Mouse (Mus musculus) thymus, adult 2 months (tissue): Measurements from ENCODE around the gene Adamtsl3.

Experiments used
- CTCF ChIP-seq: fragments of 200-500 bp; IDR thresholded peaks from 2 replicates; pipeline ENCODE4 v1.5.1; 2012; ENCODE audit warnings: mild to moderate bottlenecking, control low read depth, low read length, moderate library complexity, borderline replicate concordance; ENCODE audit not compliant: control insufficient read depth, poor library complexity, insufficient read depth; ENCODE audit errors: extremely low read depth
- POLR2A ChIP-seq: fragments of 200-500 bp; IDR thresholded peaks from 2 replicates; pipeline ENCODE4 v1.6.1; 2012; ENCODE audit warnings: mild to moderate bottlenecking, low read length, control low read depth, moderate library complexity; ENCODE audit not compliant: control insufficient read depth, poor library complexity, insufficient read depth; ENCODE audit errors: extremely low read depth

DNA sequence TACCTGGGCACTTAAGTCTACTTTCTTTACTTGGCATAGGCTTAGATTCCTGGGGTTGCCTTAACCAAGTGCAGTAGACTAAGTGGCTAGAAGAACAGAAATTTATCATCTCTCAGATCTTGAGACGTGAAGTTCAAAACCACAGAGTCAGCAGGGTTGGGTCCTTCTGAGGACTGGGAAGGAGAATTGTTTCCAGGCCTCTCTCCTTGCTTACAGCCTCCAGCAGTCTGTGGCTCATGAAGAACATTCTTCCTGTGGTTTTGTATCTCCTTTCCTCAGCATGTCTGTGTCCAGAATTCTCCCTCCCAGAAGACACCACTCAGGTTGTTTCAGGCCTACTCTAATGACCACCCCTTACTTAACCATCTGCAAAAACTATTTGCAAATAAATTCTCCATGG lies 216.5 kb downstream of the Adamtsl3 start:
- no peak for TF ChIP-seq POLR2A
- no peak for TF ChIP-seq CTCF
